Mouse (Mus musculus) thymus, adult 2 months (tissue): ENCODE data around the gene Prlr. TPM values are rescaled to one million over a fixed set of nuclear protein-coding genes. Genes with fewer than 3 reads are reported as not detected.

Source experiments
- DNase-seq: peaks from one replicate; pipeline ENCODE4 v3.0.0; 2021
- H3K27ac ChIP-seq: fragments of 200-500 bp; 2 replicates; pipeline ENCODE4 v1.5.1; 2012; ENCODE audit warnings: low read length, control low read depth; ENCODE audit not compliant: control insufficient read depth, insufficient read depth
- H3K27me3 ChIP-seq: fragments of 200-500 bp; 2 replicates; pipeline ENCODE4 v1.6.1; 2012; ENCODE audit warnings: mild to moderate bottlenecking, low read length, moderate library complexity, mixed read lengths; ENCODE audit not compliant: control insufficient read depth, insufficient read depth
- H3K36me3 ChIP-seq: fragments of 200-500 bp; 2 replicates; pipeline ENCODE4 v1.6.1; 2012; ENCODE audit warnings: mild to moderate bottlenecking, low read length, moderate library complexity; ENCODE audit not compliant: control insufficient read depth, insufficient read depth
- H3K4me1 ChIP-seq: fragments of 200-500 bp; replicated peaks from 2 replicates; pipeline ENCODE4 v1.6.1; 2012; ENCODE audit warnings: low read length; ENCODE audit not compliant: control insufficient read depth, insufficient read depth
- H3K4me3 ChIP-seq: fragments of 200-500 bp; 2 replicates; pipeline ENCODE4 v1.5.1; 2012; ENCODE audit warnings: mild to moderate bottlenecking, low read length, control low read depth, moderate library complexity; ENCODE audit not compliant: control insufficient read depth, insufficient read depth
- CTCF ChIP-seq: fragments of 200-500 bp; IDR thresholded peaks from 2 replicates; pipeline ENCODE4 v1.5.1; 2012; ENCODE audit warnings: mild to moderate bottlenecking, control low read depth, low read length, moderate library complexity, borderline replicate concordance; ENCODE audit not compliant: control insufficient read depth, poor library complexity, insufficient read depth; ENCODE audit errors: extremely low read depth
- POLR2A ChIP-seq: fragments of 200-500 bp; IDR thresholded peaks from 2 replicates; pipeline ENCODE4 v1.6.1; 2012; ENCODE audit warnings: mild to moderate bottlenecking, low read length, control low read depth, moderate library complexity; ENCODE audit not compliant: control insufficient read depth, poor library complexity, insufficient read depth; ENCODE audit errors: extremely low read depth
- WGBS: fragments of 180-500 bp; shearing (Covaris S2); methylation state at CpG from one replicate; pipeline ENCODE4 v1.1.7; 2018; 5-methylcytosine and 5-hydroxymethylcytosine counted together
- polyA plus RNA-seq: library from polyadenylated mRNA; depleted of rRNA; stranded (reverse); fragments of >200 nt; gene quantifications from 2 replicates; pipeline ENCODE4 v1.2.3, GENCODE M21; 2012

The Prlr gene
- polyA plus RNA-seq, 1 experiment = 0.16 TPM

DNA sequence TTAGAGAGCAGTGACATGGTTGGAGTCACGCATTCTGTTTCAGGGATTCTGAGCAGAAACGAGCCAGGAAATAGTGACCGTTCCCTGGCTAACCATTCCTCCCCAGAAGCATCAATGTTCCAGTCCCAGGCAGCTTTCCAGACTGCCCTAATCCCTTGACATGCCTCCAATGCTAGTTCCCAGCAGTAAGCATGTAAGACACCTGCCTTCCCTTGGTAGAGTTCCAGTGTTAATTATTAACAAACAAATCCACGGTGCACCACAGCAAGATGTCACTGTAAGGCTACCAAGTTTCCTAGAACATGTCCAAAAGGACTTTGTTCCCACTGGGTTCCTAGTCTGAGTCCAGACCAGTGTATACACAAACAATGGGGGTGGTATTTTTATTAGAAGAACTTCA, 48.7 kb downstream of the Prlr start:
- H3K27me3 ChIP-seq = no peaks in the 10 kb centered on the region
- H3K27ac ChIP-seq = no peak overlapping the region
- no peaks in the 10 kb centered on the region for H3K36me3 ChIP-seq
- DNase-seq = no peak
- no peak overlapping the region for H3K4me3 ChIP-seq
- no peak for TF ChIP-seq CTCF
- no peak for TF ChIP-seq POLR2A
- WGBS = 93% methylated on average over 4 of the region's 4 CpGs
- no peaks in the 10 kb centered on the region for H3K4me1 ChIP-seq

DNA sequence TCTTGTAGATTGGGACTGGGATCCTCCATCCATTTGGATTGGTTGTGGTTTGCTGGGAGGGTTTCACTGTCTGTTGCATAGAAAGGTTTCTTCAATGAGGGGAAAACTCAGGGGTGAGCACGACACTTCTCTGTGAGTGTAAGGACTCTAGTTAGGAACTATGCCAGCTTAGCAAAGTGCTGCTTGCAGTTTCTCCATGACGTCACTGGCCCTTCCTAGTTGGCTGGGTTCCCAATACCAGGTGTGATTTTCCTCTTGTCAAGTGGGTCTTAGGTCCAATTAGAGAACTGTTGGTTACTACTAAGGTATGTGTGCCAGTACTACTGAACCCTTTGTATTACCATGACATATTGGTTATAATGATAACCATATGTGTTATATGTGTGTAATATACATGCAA, 51.6 kb downstream of the Prlr start:
- no peak for DNase-seq
- Histone ChIP-seq H3K27me3 (no peaks in the 10 kb centered on the region), H3K4me1 (peaks cover 2% of the 10 kb centered on the region; the same call in 1 of the 2 replicates), H3K36me3 (no peaks in the 10 kb centered on the region), H3K4me3 (no peak overlapping the region), H3K27ac (no peak overlapping the region)
- 93% methylated on average over 2 of the region's 2 CpGs for WGBS
- TF ChIP-seq POLR2A (no peak), CTCF (no peak)

DNA sequence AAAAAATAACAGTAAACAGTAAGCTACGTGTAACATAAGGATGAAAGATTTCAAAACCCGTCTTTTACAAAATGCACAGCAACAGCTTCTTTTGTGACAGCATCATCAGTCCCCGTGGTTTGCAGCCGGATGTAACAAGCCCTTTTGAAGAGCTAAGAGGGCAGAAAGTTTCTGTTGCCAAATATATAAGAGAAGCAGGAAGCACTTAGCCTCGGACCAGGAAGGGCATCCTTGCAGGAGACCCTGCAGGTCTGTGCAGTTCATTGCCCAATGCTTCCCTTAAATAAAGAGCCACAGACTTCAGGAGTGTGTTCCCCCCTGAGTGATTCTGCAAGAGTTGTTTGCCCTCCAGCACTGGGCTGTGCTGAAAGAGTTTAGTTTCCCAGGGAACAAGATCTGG, 58.9 kb downstream of the Prlr start:
- Histone ChIP-seq H3K27ac (peak overlapping the region; percentile 97), H3K4me1 (peaks cover 14% of the 10 kb centered on the region), H3K4me3 (no peak overlapping the region), H3K27me3 (no peaks in the 10 kb centered on the region), H3K36me3 (no peaks in the 10 kb centered on the region)
- WGBS = 26% methylated on average over 5 of the region's 5 CpGs
- TF ChIP-seq CTCF (no peak), POLR2A (no peak)
- DNase-seq = peak; percentile 30

DNA sequence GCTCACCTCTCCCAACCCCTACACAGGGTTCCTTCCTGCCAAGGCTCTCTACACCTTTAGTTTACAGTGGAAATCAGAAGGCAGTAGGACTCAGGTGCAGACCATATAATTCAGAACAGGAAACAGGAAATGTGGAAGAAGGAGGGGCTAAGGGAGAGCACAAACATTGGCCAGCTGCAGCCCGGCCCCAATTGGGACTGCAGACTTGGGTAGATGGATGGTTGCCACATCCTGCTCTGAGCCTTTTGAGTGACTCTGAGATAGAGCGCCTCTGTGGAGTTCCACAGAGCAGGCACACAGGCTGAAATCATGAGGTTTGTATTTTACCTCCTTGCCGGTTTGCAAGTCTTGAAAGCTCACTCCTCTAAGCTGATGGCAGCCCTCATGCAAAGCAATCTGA, 59.8 kb downstream of the Prlr start:
- no peak overlapping the region for H3K4me3 ChIP-seq
- DNase-seq = peak; percentile 33
- H3K27me3 ChIP-seq = no peaks in the 10 kb centered on the region
- TF ChIP-seq CTCF (no peak), POLR2A (no peak)
- no peaks in the 10 kb centered on the region for H3K36me3 ChIP-seq
- 11% methylated on average over 3 of the region's 3 CpGs for WGBS
- peaks cover 14% of the 10 kb centered on the region for H3K4me1 ChIP-seq
- H3K27ac ChIP-seq = peak overlapping the region; percentile 97

DNA sequence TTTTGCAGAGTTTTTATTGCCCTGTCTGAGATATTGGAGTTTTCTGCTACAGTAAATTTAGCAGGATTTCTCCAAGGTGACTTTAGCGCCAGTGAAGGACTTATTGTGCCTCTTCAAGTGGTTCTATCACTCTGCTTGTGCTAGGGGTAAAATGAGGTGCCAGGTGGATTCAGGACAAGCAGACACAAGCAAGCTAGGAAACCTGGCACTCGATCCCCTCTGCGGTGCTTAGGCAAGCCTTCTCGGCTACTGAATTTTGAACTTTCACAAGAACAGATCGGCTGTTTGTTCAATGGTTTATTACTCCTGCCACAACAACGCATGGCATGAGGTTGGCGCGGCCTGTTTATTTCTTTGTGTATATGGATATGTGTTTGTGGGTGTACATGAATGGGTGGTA, 61.4 kb downstream of the Prlr start:
- Histone ChIP-seq H3K4me1 (peaks cover 14% of the 10 kb centered on the region), H3K4me3 (no peak overlapping the region), H3K36me3 (no peaks in the 10 kb centered on the region), H3K27me3 (no peaks in the 10 kb centered on the region), H3K27ac (no peak overlapping the region)
- TF ChIP-seq CTCF = no peak
- TF ChIP-seq POLR2A = no peak
- no peak for DNase-seq
- 97% methylated on average over 8 of the region's 8 CpGs for WGBS

DNA sequence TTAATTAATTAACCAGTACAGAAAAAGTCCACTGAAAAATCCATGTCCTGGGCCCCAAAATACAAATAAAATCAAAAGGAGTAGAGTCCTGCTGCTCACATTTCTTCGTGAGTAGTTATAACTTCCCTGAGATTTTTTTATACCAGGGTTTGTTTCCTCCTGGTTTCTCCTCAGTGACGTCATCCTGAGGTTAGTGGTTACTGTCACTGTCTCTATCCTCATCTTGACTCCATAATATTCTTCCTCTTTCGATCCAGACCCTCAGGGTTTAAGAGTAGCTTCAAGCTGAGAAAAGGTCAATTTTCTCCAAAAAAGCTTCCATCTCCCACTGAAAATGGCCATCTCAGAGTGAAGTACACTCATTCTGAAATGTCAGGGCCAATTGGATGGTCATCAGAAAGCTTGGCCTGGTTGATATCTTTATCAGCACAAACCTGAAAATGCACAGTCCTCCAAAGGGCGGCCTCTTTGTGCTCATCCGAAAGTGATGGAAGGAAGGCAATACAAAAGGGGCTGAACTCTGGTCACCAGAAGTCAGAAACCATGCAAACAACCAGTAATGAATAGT, 63.3 kb downstream of the Prlr start:
- Histone ChIP-seq H3K27ac (no peak overlapping the region), H3K4me1 (peaks cover 14% of the 10 kb centered on the region), H3K36me3 (no peaks in the 10 kb centered on the region), H3K4me3 (no peak overlapping the region), H3K27me3 (no peaks in the 10 kb centered on the region)
- TF ChIP-seq POLR2A = no peak
- 68% methylated on average over 5 of the region's 5 CpGs for WGBS
- DNase-seq = no peak

DNA sequence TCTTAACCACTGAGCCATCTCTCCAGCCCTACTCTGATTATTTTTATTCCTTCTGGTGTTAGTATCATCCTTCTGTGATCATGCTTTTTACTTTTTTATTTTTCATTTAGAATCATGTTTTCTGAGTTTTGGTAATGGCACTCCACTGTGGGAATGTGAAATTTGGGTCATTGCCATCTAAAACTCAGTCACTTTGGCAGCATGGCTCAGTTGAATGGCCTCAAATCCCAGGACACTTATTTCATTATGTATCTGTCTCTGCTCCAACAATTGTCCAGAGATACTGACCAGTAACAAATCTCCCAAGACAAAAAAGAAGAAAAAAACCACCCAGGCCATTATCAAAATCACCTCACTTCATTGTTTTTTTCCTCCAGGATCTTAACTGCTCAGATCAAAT, 65.2 kb downstream of the Prlr start:
- TF ChIP-seq CTCF = no peak
- no peak for TF ChIP-seq POLR2A
- no peak for DNase-seq
- Histone ChIP-seq H3K36me3 (no peaks in the 10 kb centered on the region), H3K27me3 (no peaks in the 10 kb centered on the region), H3K4me3 (no peak overlapping the region), H3K27ac (no peak overlapping the region), H3K4me1 (peaks cover 3% of the 10 kb centered on the region; the same call in 1 of the 2 replicates)
